Mouse (Mus musculus) hindbrain, embryonic 12.5 days (tissue): ENCODE results near the gene Syt12. TPM values are rescaled to one million over a fixed set of nuclear protein-coding genes. Genes with fewer than 3 reads are reported as not detected.
"Not testable (repeated sequence)": the region's sequence is repeated elsewhere in the genome, so short reads cannot be mapped to it uniquely, and the experiment has no call there.

Experiments
- ATAC-seq: fragments of 200-750 bp; cut with Nextera tagmentation; 2 replicates; pipeline ENCODE4 v1.8.0; 2017; ENCODE audit warnings: moderate TSS enrichment; ENCODE audit not compliant: low FRiP score
- H3K27ac ChIP-seq: fragments of 300-500 bp; sonication (generic); 2 replicates; pipeline ENCODE4 v1.5.1; 2016; ENCODE audit warnings: mild to moderate bottlenecking
- H3K27me3 ChIP-seq: fragments of 300-500 bp; sonication (generic); 2 replicates; pipeline ENCODE4 v1.6.1; 2016; ENCODE audit warnings: mild to moderate bottlenecking
- H3K36me3 ChIP-seq: fragments of 300-500 bp; sonication (generic); 2 replicates; pipeline ENCODE4 v1.6.1; 2016; ENCODE audit warnings: mild to moderate bottlenecking
- H3K4me1 ChIP-seq: fragments of 300-500 bp; sonication (generic); 2 replicates; pipeline ENCODE4 v1.6.1; 2016
- H3K4me2 ChIP-seq: fragments of 300-500 bp; sonication (generic); replicated peaks from 2 replicates; pipeline ENCODE4 v1.6.1; 2016; ENCODE audit warnings: mild to moderate bottlenecking
- H3K4me3 ChIP-seq: fragments of 300-500 bp; sonication (generic); 2 replicates; pipeline ENCODE4 v1.5.1; 2016; ENCODE audit warnings: mild to moderate bottlenecking
- H3K9ac ChIP-seq: fragments of 300-500 bp; sonication (generic); 2 replicates; pipeline ENCODE4 v1.6.1; 2016; ENCODE audit warnings: mild to moderate bottlenecking, moderate library complexity
- H3K9me3 ChIP-seq: fragments of 300-500 bp; sonication (generic); replicated peaks from 2 replicates; pipeline ENCODE4 v1.6.1; 2016; ENCODE audit warnings: mild to moderate bottlenecking
- WGBS: fragments of 180-500 bp; shearing (Covaris S2); methylation state at CpG from one replicate; pipeline ENCODE4 v1.1.7; 2016; 5-methylcytosine and 5-hydroxymethylcytosine counted together
- polyA plus RNA-seq: library from polyadenylated mRNA; unstranded; fragments of >200 nt; fragmentation: Nextera tagmentation; extraction: Ambion mirVana; gene quantifications from 2 replicates; pipeline ENCODE4 v1.2.1, GENCODE M21; 2016

Syt12 gene
- polyA plus RNA-seq, 1 experiment from 2014 or later = 1.5 TPM

GRCm38 (mm10) chr19:4454040-4454439, 23.2 kb downstream of the Syt12 start:
- H3K27me3 ChIP-seq, ATAC-seq, H3K4me2 ChIP-seq, H3K4me1 ChIP-seq, H3K4me3 ChIP-seq, H3K36me3 ChIP-seq, H3K9ac ChIP-seq, H3K9me3 ChIP-seq, H3K27ac ChIP-seq: not testable (repeated sequence)
- WGBS = 63% methylated on average over 1 of the region's 1 CpGs

GRCm38 (mm10) chr19:4452525-4452924, 24.7 kb downstream of the Syt12 start:
- H3K9me3 ChIP-seq = no peaks in the 10 kb centered on the region
- no peak overlapping the region for H3K4me2 ChIP-seq
- H3K27ac ChIP-seq = no peak overlapping the region
- no peak overlapping the region for H3K9ac ChIP-seq
- WGBS = 44% methylated on average over 4 of the region's 4 CpGs
- H3K27me3 ChIP-seq = no peaks in the 10 kb centered on the region
- no peak for ATAC-seq
- H3K36me3 ChIP-seq = no peaks in the 10 kb centered on the region
- H3K4me3 ChIP-seq = no peak overlapping the region
- peaks cover 9% of the 10 kb centered on the region; the same call in 1 of the 2 replicates for H3K4me1 ChIP-seq

GRCm38 (mm10) chr19:4451965-4452364, 25.3 kb downstream of the Syt12 start:
- 15% methylated on average over 5 of the region's 5 CpGs for whole genome bisulfite sequencing
- Histone ChIP-seq H3K9ac (no peak overlapping the region), H3K9me3 (no peaks in the 10 kb centered on the region), H3K4me2 (no peak overlapping the region), H3K4me1 (peaks cover 9% of the 10 kb centered on the region; the same call in 1 of the 2 replicates), H3K27ac (no peak overlapping the region), H3K4me3 (no peak overlapping the region), H3K27me3 (no peaks in the 10 kb centered on the region), H3K36me3 (no peaks in the 10 kb centered on the region)
- ATAC-seq = no peak

GRCm38 (mm10) chr19:4451098-4451497, 26.1 kb downstream of the Syt12 start:
- peaks cover 7% of the 10 kb centered on the region; the same call in 1 of the 2 replicates for H3K4me1 ChIP-seq

GRCm38 (mm10) chr19:4450666-4451065, 26.6 kb downstream of the Syt12 start:
- ATAC-seq = no peak
- Histone ChIP-seq H3K27ac (no peak overlapping the region), H3K27me3 (no peaks in the 10 kb centered on the region), H3K4me1 (peaks cover 7% of the 10 kb centered on the region; the same call in 1 of the 2 replicates), H3K4me3 (no peak overlapping the region), H3K36me3 (no peaks in the 10 kb centered on the region), H3K9me3 (no peaks in the 10 kb centered on the region), H3K4me2 (no peak overlapping the region), H3K9ac (no peak overlapping the region)
- WGBS = 69% methylated on average over 5 of the region's 5 CpGs

More at GRCm38 (mm10) chr19:4451098-4451497, 26.1 kb downstream of the Syt12 start:
- Histone ChIP-seq H3K27ac (no peak overlapping the region), H3K4me2 (no peak overlapping the region), H3K4me3 (no peak overlapping the region), H3K9ac (no peak overlapping the region), H3K27me3 (no peaks in the 10 kb centered on the region), H3K9me3 (no peaks in the 10 kb centered on the region), H3K36me3 (no peaks in the 10 kb centered on the region)
- 71% methylated on average over 8 of the region's 8 CpGs for WGBS
- no peak for ATAC-seq

- Histone ChIP-seq H3K27ac (no peak overlapping the region), H3K4me2 (no peak overlapping the region), H3K4me1 (peaks cover 7% of the 10 kb centered on the region; the same call in 1 of the 2 replicates), H3K4me3 (no peak overlapping the region), H3K27me3 (no peaks in the 10 kb centered on the region), H3K9me3 (no peaks in the 10 kb centered on the region), H3K9ac (no peak overlapping the region), H3K36me3 (no peaks in the 10 kb centered on the region)
- no peak for ATAC-seq
- WGBS = 89% methylated on average over 9 of the region's 9 CpGs
Observed at GRCm38 (mm10) chr19:4449230-4449629, 28.0 kb downstream of the Syt12 start.

GRCm38 (mm10) chr19:4447445-4447844, 29.8 kb downstream of the Syt12 start:
- H3K9me3 ChIP-seq = no peaks in the 10 kb centered on the region
- H3K9ac ChIP-seq = no peak overlapping the region
- no peak for ATAC-seq
- H3K36me3 ChIP-seq = no peaks in the 10 kb centered on the region
- no peak overlapping the region for H3K27ac ChIP-seq
- H3K4me1 ChIP-seq = peaks cover 7% of the 10 kb centered on the region; the same call in 1 of the 2 replicates
- no peak overlapping the region for H3K4me3 ChIP-seq
- no peaks in the 10 kb centered on the region for H3K27me3 ChIP-seq
- 88% methylated on average over 9 of the region's 9 CpGs for WGBS
- no peak overlapping the region for H3K4me2 ChIP-seq

- Histone ChIP-seq H3K9me3 (no peaks in the 10 kb centered on the region), H3K4me3 (no peak overlapping the region), H3K9ac (no peak overlapping the region), H3K4me1 (peaks cover 2% of the 10 kb centered on the region; the same call in 1 of the 2 replicates), H3K36me3 (no peaks in the 10 kb centered on the region), H3K4me2 (no peak overlapping the region), H3K27me3 (no peaks in the 10 kb centered on the region), H3K27ac (no peak overlapping the region)
- ATAC-seq = no peak
- WGBS = 89% methylated on average over 8 of the region's 8 CpGs
Observed at GRCm38 (mm10) chr19:4446661-4447420, 30.4 kb downstream of the Syt12 start.

- no peak overlapping the region for H3K27ac ChIP-seq
- no peak overlapping the region for H3K9ac ChIP-seq
- 9% methylated on average over 3 of the region's 3 CpGs for WGBS
- H3K4me3 ChIP-seq = no peak overlapping the region
- 0 out of 2 replicates have a peak, but pooled peaks have one; percentile 8 for ATAC-seq
- H3K4me2 ChIP-seq = no peak overlapping the region
- H3K4me1 ChIP-seq = peaks cover 17% of the 10 kb centered on the region
- H3K27me3 ChIP-seq = peaks cover 36% of the 10 kb centered on the region
- no peaks in the 10 kb centered on the region for H3K36me3 ChIP-seq
- no peaks in the 10 kb centered on the region for H3K9me3 ChIP-seq
Observed at GRCm38 (mm10) chr19:4442408-4442807, 34.8 kb downstream of the Syt12 start.

GRCm38 (mm10) chr19:4441621-4442161, 35.6 kb downstream of the Syt12 start:
- Histone ChIP-seq H3K4me3 (no peak overlapping the region), H3K4me1 (peaks cover 17% of the 10 kb centered on the region), H3K27me3 (peaks cover 37% of the 10 kb centered on the region), H3K9me3 (no peaks in the 10 kb centered on the region), H3K4me2 (no peak overlapping the region), H3K36me3 (no peaks in the 10 kb centered on the region), H3K27ac (no peak overlapping the region), H3K9ac (no peak overlapping the region)
- 28% methylated on average over 10 of the region's 10 CpGs for WGBS
- ATAC-seq = peak; percentile 19; the same call in 1 of the 2 replicates

GRCm38 (mm10) chr19:4441090-4441591, 36.1 kb downstream of the Syt12 start:
- Histone ChIP-seq H3K4me1 (peaks cover 17% of the 10 kb centered on the region), H3K9ac (no peak overlapping the region), H3K27ac (no peak overlapping the region), H3K4me3 (no peak overlapping the region), H3K36me3 (no peaks in the 10 kb centered on the region), H3K4me2 (no peak overlapping the region), H3K9me3 (no peaks in the 10 kb centered on the region), H3K27me3 (peaks cover 37% of the 10 kb centered on the region)
- WGBS = 33% methylated on average over 6 of the region's 6 CpGs
- no peak for ATAC-seq

GRCm38 (mm10) chr19:4440222-4440621, 37.0 kb downstream of the Syt12 start:
- no peaks in the 10 kb centered on the region for H3K9me3 ChIP-seq
- H3K27ac ChIP-seq = no peak overlapping the region
- 8% methylated on average over 8 of the region's 8 CpGs for WGBS
- H3K4me2 ChIP-seq = peak overlapping the region; percentile 91
- no peak overlapping the region for H3K9ac ChIP-seq
- no peak overlapping the region for H3K4me3 ChIP-seq
- H3K4me1 ChIP-seq = peaks cover 17% of the 10 kb centered on the region
- no peaks in the 10 kb centered on the region for H3K36me3 ChIP-seq
- peaks cover 37% of the 10 kb centered on the region for H3K27me3 ChIP-seq
- ATAC-seq = no peak
